Mouse (Mus musculus) lung, embryonic 14.5 days (tissue): Measurements from ENCODE around the gene Cyp39a1. TPM values are rescaled to one million over a fixed set of nuclear protein-coding genes. Genes with fewer than 3 reads are reported as not detected.

Experiments used
- ATAC-seq: fragments of 200-750 bp; cut with Nextera tagmentation; 2 replicates; pipeline ENCODE4 v1.8.0; 2017; ENCODE audit warnings: mild to moderate bottlenecking, moderate TSS enrichment, moderate library complexity; ENCODE audit not compliant: insufficient read depth
- DNase-seq: peaks from one replicate; pipeline ENCODE4 v3.0.0-alpha.2; 2015
- H3K27ac ChIP-seq: fragments of 300-500 bp; sonication (generic); 2 replicates; pipeline ENCODE4 v1.5.1; 2014; ENCODE audit warnings: low read depth, mild to moderate bottlenecking, moderate library complexity
- H3K27me3 ChIP-seq: fragments of 300-500 bp; sonication (generic); 2 replicates; pipeline ENCODE4 v1.6.1; 2014; ENCODE audit warnings: low read length, control low read depth; ENCODE audit not compliant: insufficient read depth
- H3K36me3 ChIP-seq: fragments of 300-500 bp; sonication (generic); 2 replicates; pipeline ENCODE4 v1.6.1; 2014; ENCODE audit warnings: control low read depth; ENCODE audit not compliant: insufficient read depth
- H3K4me1 ChIP-seq: fragments of 300-500 bp; sonication (generic); 2 replicates; pipeline ENCODE4 v1.6.1; 2014; ENCODE audit warnings: antibody characterized with exemption, control low read depth; ENCODE audit not compliant: insufficient read depth
- H3K4me2 ChIP-seq: fragments of 300-500 bp; sonication (generic); 2 replicates; pipeline ENCODE4 v1.6.1; 2014; ENCODE audit warnings: mild to moderate bottlenecking
- H3K4me3 ChIP-seq: fragments of 300-500 bp; sonication (generic); 2 replicates; pipeline ENCODE4 v1.5.1; 2014; ENCODE audit warnings: low read depth, low read length
- H3K9ac ChIP-seq: fragments of 300-500 bp; sonication (generic); 2 replicates; pipeline ENCODE4 v1.6.1; 2014
- H3K9me3 ChIP-seq: fragments of 300-500 bp; sonication (generic); 2 replicates; pipeline ENCODE4 v1.6.1; 2016; ENCODE audit warnings: low read depth, low read length, control low read depth
- CTCF ChIP-seq: IDR thresholded peaks from 2 replicates; pipeline ENCODE4 v1.5.1; 2016; ENCODE audit warnings: antibody characterized with exemption, low read depth
- WGBS: fragments of 180-500 bp; shearing (Covaris S2); extraction: QIAGEN DNeasy Blood & Tissue Kit; methylation state at CpG from one replicate; pipeline ENCODE4 v1.1.7; 2014; 5-methylcytosine and 5-hydroxymethylcytosine counted together
- polyA plus RNA-seq: library from polyadenylated mRNA; unstranded; fragments of >200 nt; fragmentation: Nextera tagmentation; extraction: Ambion mirVana; gene quantifications from 2 replicates; pipeline ENCODE4 v1.2.1, GENCODE M21; 2014

Gene Cyp39a1
- polyA plus RNA-seq, 1 experiment from 2014 or later: 30.5 TPM

- no peaks in the 10 kb centered on the region for H3K27me3 ChIP-seq
- 89% methylated on average over 3 of the region's 3 CpGs for WGBS
- H3K9ac ChIP-seq: no peak overlapping the region
- no peak overlapping the region for H3K4me2 ChIP-seq
- DNase-seq (no peak), ATAC-seq (no peak)
- H3K27ac ChIP-seq: no peak overlapping the region
- H3K36me3 ChIP-seq: no peaks in the 10 kb centered on the region
- H3K4me1 ChIP-seq: no peaks in the 10 kb centered on the region
- no peak for TF ChIP-seq CTCF
- no peak overlapping the region for H3K4me3 ChIP-seq
- H3K9me3 ChIP-seq: no peaks in the 10 kb centered on the region
These were observed 39.5 kb downstream of the Cyp39a1 start for GRCm38 (mm10) chr17:43706749-43707148.

- Histone ChIP-seq H3K9me3 (no peaks in the 10 kb centered on the region), H3K36me3 (no peaks in the 10 kb centered on the region), H3K4me3 (no peak overlapping the region), H3K27ac (no peak overlapping the region), H3K27me3 (no peaks in the 10 kb centered on the region), H3K9ac (no peak overlapping the region), H3K4me2 (no peak overlapping the region), H3K4me1 (no peaks in the 10 kb centered on the region)
- WGBS: 67% methylated on average over 3 of the region's 3 CpGs
- TF ChIP-seq CTCF: peak; percentile 29; the same call in 1 of the 2 replicates
- DNase-seq (peak; percentile 44), ATAC-seq (no peak)
These were observed 40.0 kb downstream of the Cyp39a1 start for GRCm38 (mm10) chr17:43707254-43707653.

- no peaks in the 10 kb centered on the region for H3K27me3 ChIP-seq
- WGBS: 75% methylated on average over 7 of the region's 7 CpGs
- H3K9ac ChIP-seq: no peak overlapping the region
- no peak for ATAC-seq
- H3K27ac ChIP-seq: no peak overlapping the region
- no peaks in the 10 kb centered on the region for H3K36me3 ChIP-seq
- H3K4me2 ChIP-seq: no peak overlapping the region
- no peak overlapping the region for H3K4me3 ChIP-seq
- H3K4me1 ChIP-seq: no peaks in the 10 kb centered on the region
- no peaks in the 10 kb centered on the region for H3K9me3 ChIP-seq
- TF ChIP-seq CTCF: no peak
- no peak for DNase-seq
These were observed 44.5 kb downstream of the Cyp39a1 start for GRCm38 (mm10) chr17:43711557-43712352.

- H3K4me3 ChIP-seq: no peak overlapping the region
- DNase-seq: no peak
- WGBS: 50% methylated on average over 3 of the region's 3 CpGs
- no peak overlapping the region for H3K4me2 ChIP-seq
- H3K36me3 ChIP-seq: no peaks in the 10 kb centered on the region
- 0 out of 2 replicates have a peak overlapping the region, but pooled peaks have one; percentile 50 for H3K27ac ChIP-seq
- ATAC-seq: no peak
- H3K4me1 ChIP-seq: no peaks in the 10 kb centered on the region
- no peaks in the 10 kb centered on the region for H3K9me3 ChIP-seq
- no peak overlapping the region for H3K9ac ChIP-seq
- no peak for TF ChIP-seq CTCF
- H3K27me3 ChIP-seq: no peaks in the 10 kb centered on the region
These were observed 47.0 kb downstream of the Cyp39a1 start for GRCm38 (mm10) chr17:43714191-43714590.

- Histone ChIP-seq H3K4me2 (no peak overlapping the region), H3K4me1 (no peaks in the 10 kb centered on the region), H3K36me3 (no peaks in the 10 kb centered on the region), H3K9me3 (no peaks in the 10 kb centered on the region), H3K27me3 (no peaks in the 10 kb centered on the region), H3K9ac (no peak overlapping the region), H3K27ac (no peak overlapping the region), H3K4me3 (no peak overlapping the region)
- ATAC-seq (no peak), DNase-seq (no peak)
- WGBS: 76% methylated on average over 7 of the region's 7 CpGs
- TF ChIP-seq CTCF: no peak
These were observed 49.4 kb downstream of the Cyp39a1 start for GRCm38 (mm10) chr17:43716601-43717000.

- TF ChIP-seq CTCF: no peak
- no peaks in the 10 kb centered on the region for H3K36me3 ChIP-seq
- H3K27me3 ChIP-seq: no peaks in the 10 kb centered on the region
- no peaks in the 10 kb centered on the region for H3K9me3 ChIP-seq
- no peak overlapping the region for H3K27ac ChIP-seq
- no peak overlapping the region for H3K4me3 ChIP-seq
- WGBS: 67% methylated on average over 3 of the region's 3 CpGs
- H3K9ac ChIP-seq: no peak overlapping the region
- no peaks in the 10 kb centered on the region for H3K4me1 ChIP-seq
- H3K4me2 ChIP-seq: no peak overlapping the region
- peak; percentile 35 for DNase-seq
- ATAC-seq: no peak
These were observed 52.2 kb downstream of the Cyp39a1 start for GRCm38 (mm10) chr17:43719401-43719800.

GRCm38 (mm10) chr17:43724480-43724879 is 57.3 kb downstream of the Cyp39a1 start:
- no peak overlapping the region for H3K9ac ChIP-seq
- H3K9me3 ChIP-seq: no peaks in the 10 kb centered on the region
- ATAC-seq (no peak), DNase-seq (no peak)
- no peaks in the 10 kb centered on the region for H3K4me1 ChIP-seq
- H3K27ac ChIP-seq: no peak overlapping the region
- 90% methylated on average over 2 of the region's 2 CpGs for WGBS
- no peaks in the 10 kb centered on the region for H3K36me3 ChIP-seq
- H3K27me3 ChIP-seq: no peaks in the 10 kb centered on the region
- TF ChIP-seq CTCF: peak; percentile 36
- no peak overlapping the region for H3K4me2 ChIP-seq
- H3K4me3 ChIP-seq: no peak overlapping the region
